Mouse (Mus musculus): ENCODE data around the gene Aqp3. TPM values are rescaled to one million over a fixed set of nuclear protein-coding genes. Genes with fewer than 3 reads are reported as not detected.

Gene Aqp3
- polyA plus RNA-seq, 1 experiment = not detected

- WGBS = 89% methylated on average over 3 of the region's 3 CpGs
- H3K4me1 ChIP-seq (ENCODE audit: control insufficient read depth, insufficient read depth, low read length) = no peaks in the 10 kb centered on the region
- H3K27ac ChIP-seq (ENCODE audit: insufficient read depth, low read depth, low read length) = no peak overlapping the region
- TF ChIP-seq POLR2A (IDR thresholded peaks at IDR 0.05; ENCODE audit: insufficient read depth, low read depth, low read length) (no peak), CTCF (IDR thresholded peaks at IDR 0.05; ENCODE audit: insufficient read depth, low read depth, low read length) (no peak)
- H3K4me3 ChIP-seq (ENCODE audit: insufficient read depth, low read depth, low read length) = no peak overlapping the region
Observed at GRCm38 (mm10) chr4:41045288-41045687, 52.7 kb downstream of the Aqp3 start.

- H3K4me3 ChIP-seq (ENCODE audit: insufficient read depth, low read depth, low read length) = no peak overlapping the region
- H3K27ac ChIP-seq (ENCODE audit: insufficient read depth, low read depth, low read length) = no peak overlapping the region
- H3K4me1 ChIP-seq (ENCODE audit: control insufficient read depth, insufficient read depth, low read length) = no peaks in the 10 kb centered on the region
- TF ChIP-seq POLR2A (IDR thresholded peaks at IDR 0.05; ENCODE audit: insufficient read depth, low read depth, low read length) (no peak), CTCF (IDR thresholded peaks at IDR 0.05; ENCODE audit: insufficient read depth, low read depth, low read length) (no peak)
- WGBS = 73% methylated on average over 5 of the region's 5 CpGs
Observed at GRCm38 (mm10) chr4:41043961-41044360, 54.0 kb downstream of the Aqp3 start.

GRCm38 (mm10) chr4:41042880-41043279, 55.1 kb downstream of the Aqp3 start:
- no peaks in the 10 kb centered on the region for H3K4me1 ChIP-seq (ENCODE audit: control insufficient read depth, insufficient read depth, low read length)
- WGBS = 86% methylated on average over 12 of the region's 12 CpGs
- H3K4me3 ChIP-seq (ENCODE audit: insufficient read depth, low read depth, low read length) = no peak overlapping the region
- TF ChIP-seq CTCF (IDR thresholded peaks at IDR 0.05; ENCODE audit: insufficient read depth, low read depth, low read length) (no peak), POLR2A (IDR thresholded peaks at IDR 0.05; ENCODE audit: insufficient read depth, low read depth, low read length) (no peak)
- H3K27ac ChIP-seq (ENCODE audit: insufficient read depth, low read depth, low read length) = no peak overlapping the region

Other genes starting within 250 kb of the Aqp3 start
- gene B4galt1, start 244.2 kb downstream of the Aqp3 start, polyA plus RNA-seq (2012; ENCODE audit: insufficient read depth, insufficient read length, low replicate concordance, missing spikeins) = not detected in 2 replicates
- not detected in 2 replicates for gene Spink4, start 178.1 kb downstream of the Aqp3 start, polyA plus RNA-seq (2012; ENCODE audit: insufficient read depth, insufficient read length, low replicate concordance, missing spikeins)
- not detected in 2 replicates for gene Bag1, start 149.9 kb downstream of the Aqp3 start, polyA plus RNA-seq (2012; ENCODE audit: insufficient read depth, insufficient read length, low replicate concordance, missing spikeins)
- not detected in 2 replicates for gene Chmp5, start 149.8 kb downstream of the Aqp3 start, polyA plus RNA-seq (2012; ENCODE audit: insufficient read depth, insufficient read length, low replicate concordance, missing spikeins)
- not detected in 2 replicates for gene Nfx1, start 127.3 kb downstream of the Aqp3 start, polyA plus RNA-seq (2012; ENCODE audit: insufficient read depth, insufficient read length, low replicate concordance, missing spikeins)
- not detected in 2 replicates for gene Aqp7, start 50.0 kb downstream of the Aqp3 start, polyA plus RNA-seq (2012; ENCODE audit: insufficient read depth, insufficient read length, low replicate concordance, missing spikeins)
- gene Nol6, start 26.3 kb upstream of the Aqp3 start, polyA plus RNA-seq (2012; ENCODE audit: insufficient read depth, insufficient read length, low replicate concordance, missing spikeins) = not detected in 2 replicates
- gene Ube2r2, start 37.6 kb upstream of the Aqp3 start, polyA plus RNA-seq (2012; ENCODE audit: insufficient read depth, insufficient read length, low replicate concordance, missing spikeins) = not detected in 2 replicates
- gene Ubap2, start 177.0 kb upstream of the Aqp3 start, polyA plus RNA-seq (2012; ENCODE audit: insufficient read depth, insufficient read length, low replicate concordance, missing spikeins) = 69.5 TPM in 1 of 2 replicates, not detected in the other
- not detected in 2 replicates for gene Dcaf12, start 216.7 kb upstream of the Aqp3 start, polyA plus RNA-seq (2012; ENCODE audit: insufficient read depth, insufficient read length, low replicate concordance, missing spikeins)

All from olfactory bulb, adult 2 months (tissue).